Mouse (Mus musculus) heart, postnatal 4 days (tissue): ENCODE measurements around the gene Prpf6. TPM values are rescaled to one million over a fixed set of nuclear protein-coding genes. Genes with fewer than 3 reads are reported as not detected.

ENCODE experiments used
- DNase-seq: peaks from one replicate; pipeline ENCODE4 v3.0.0; 2021
- total RNA-seq, 2 experiments: library from RNA; stranded (reverse); gene quantifications; 2 replicates each; pipeline ENCODE4 v1.2.3; 2021

Gene Prpf6
- total RNA-seq, 2 experiments from 2014 or later, result 35.1 to 36.1 TPM

GRCm38 (mm10) chr2:181658930-181659555 lies 67.4 kb downstream of the Prpf6 start:
- peak; percentile 79 for DNase-seq

GRCm38 (mm10) chr2:181659609-181660055 lies 68.0 kb downstream of the Prpf6 start:
- DNase-seq, result peak; percentile 92

- peak; percentile 35 for DNase-seq
Observed at GRCm38 (mm10) chr2:181662620-181663297, 71.1 kb downstream of the Prpf6 start.

- DNase-seq, result peak; percentile 74
Observed at GRCm38 (mm10) chr2:181663298-181663630, 71.6 kb downstream of the Prpf6 start.

GRCm38 (mm10) chr2:181670285-181670912 lies 78.7 kb downstream of the Prpf6 start:
- DNase-seq, result peak; percentile 31

- no peak for DNase-seq
Observed at GRCm38 (mm10) chr2:181670913-181671311, 79.2 kb downstream of the Prpf6 start.

GRCm38 (mm10) chr2:181671326-181671725 lies 79.7 kb downstream of the Prpf6 start, which contains the start of gene Sox18:
Gene Sox18 (minus strand): TSS chr2:181671640.
- DNase-seq, result peak; percentile 73

- DNase-seq, result no peak
Observed at GRCm38 (mm10) chr2:181671984-181672383, 80.3 kb downstream of the Prpf6 start.

- no peak for DNase-seq
Observed at GRCm38 (mm10) chr2:181673501-181673900, 81.8 kb downstream of the Prpf6 start.

GRCm38 (mm10) chr2:181674934-181675333 lies 83.3 kb downstream of the Prpf6 start:
- no peak for DNase-seq

GRCm38 (mm10) chr2:181675454-181675853 lies 83.8 kb downstream of the Prpf6 start:
- DNase-seq, result peak; percentile 80

GRCm38 (mm10) chr2:181676424-181676823 lies 84.8 kb downstream of the Prpf6 start:
- peak; percentile 54 for DNase-seq

- DNase-seq, result peak; percentile 66
Observed at GRCm38 (mm10) chr2:181677096-181677754, 85.6 kb downstream of the Prpf6 start.

GRCm38 (mm10) chr2:181677755-181678098 lies 86.1 kb downstream of the Prpf6 start:
- no peak for DNase-seq

GRCm38 (mm10) chr2:181678780-181679179 lies 87.1 kb downstream of the Prpf6 start:
- DNase-seq, result peak; percentile 81

GRCm38 (mm10) chr2:181679951-181680715 lies 88.5 kb downstream of the Prpf6 start, which contains the start of gene Tcea2:
Gene Tcea2 (plus strand): TSS chr2:181680310.
- peak; percentile 73 for DNase-seq

GRCm38 (mm10) chr2:181680716-181681117 lies 89.0 kb downstream of the Prpf6 start:
- no peak for DNase-seq

GRCm38 (mm10) chr2:181681978-181682377 lies 90.3 kb downstream of the Prpf6 start:
- DNase-seq, result no peak

- no peak for DNase-seq
Observed at GRCm38 (mm10) chr2:181683381-181683780, 91.7 kb downstream of the Prpf6 start.

GRCm38 (mm10) chr2:181684713-181685112 lies 93.0 kb downstream of the Prpf6 start:
- DNase-seq, result no peak

- DNase-seq, result no peak
Observed at GRCm38 (mm10) chr2:181685686-181686085, 94.0 kb downstream of the Prpf6 start.

GRCm38 (mm10) chr2:181687586-181687985 lies 95.9 kb downstream of the Prpf6 start:
- DNase-seq, result peak; percentile 3
